Mouse (Mus musculus): Measurements from ENCODE around the gene Padi4. TPM values are rescaled to one million over a fixed set of nuclear protein-coding genes. Genes with fewer than 3 reads are reported as not detected.

Gene Padi4
- polyA plus RNA-seq, 1 experiment: not detected

- no peaks in the 10 kb centered on the region for H3K4me1 ChIP-seq (ENCODE audit: control insufficient read depth, insufficient read depth, low read length)
- no peak overlapping the region for H3K27ac ChIP-seq (ENCODE audit: insufficient read depth, low read length)
- TF ChIP-seq CTCF (IDR thresholded peaks at IDR 0.05; ENCODE audit: borderline replicate concordance, insufficient read depth, low read length): no peak
- TF ChIP-seq POLR2A (IDR thresholded peaks at IDR 0.05; ENCODE audit: low read depth, low read length): no peak
- no peak overlapping the region for H3K4me3 ChIP-seq (ENCODE audit: insufficient read depth, low read length)
Measured at GRCm38 (mm10) chr4:140812191-140812590, 38.2 kb upstream of the Padi4 start.

GRCm38 (mm10) chr4:140810458-140811260 is 36.6 kb upstream of the Padi4 start, which contains the start of gene Padi3:
Gene Padi3, minus strand, starts transcription at chr4:140810648.
- TF ChIP-seq CTCF (IDR thresholded peaks at IDR 0.05; ENCODE audit: borderline replicate concordance, insufficient read depth, low read length): no peak
- no peak for TF ChIP-seq POLR2A (IDR thresholded peaks at IDR 0.05; ENCODE audit: low read depth, low read length)
- no peak within 1 kb of the TSS for H3K4me3 ChIP-seq (ENCODE audit: insufficient read depth, low read length)
- H3K27ac ChIP-seq (ENCODE audit: insufficient read depth, low read length): no peak within 1 kb of the TSS
- H3K4me1 ChIP-seq (ENCODE audit: control insufficient read depth, insufficient read depth, low read length): no peaks in the 10 kb centered on the region

GRCm38 (mm10) chr4:140809118-140809517 is 35.1 kb upstream of the Padi4 start:
- TF ChIP-seq POLR2A (IDR thresholded peaks at IDR 0.05; ENCODE audit: low read depth, low read length) (no peak), CTCF (IDR thresholded peaks at IDR 0.05; ENCODE audit: borderline replicate concordance, insufficient read depth, low read length) (no peak)
- no peak overlapping the region for H3K4me3 ChIP-seq (ENCODE audit: insufficient read depth, low read length)
- H3K27ac ChIP-seq (ENCODE audit: insufficient read depth, low read length): no peak overlapping the region
- no peaks in the 10 kb centered on the region for H3K4me1 ChIP-seq (ENCODE audit: control insufficient read depth, insufficient read depth, low read length)

GRCm38 (mm10) chr4:140804601-140805000 is 30.6 kb upstream of the Padi4 start:
- Histone ChIP-seq H3K27ac (ENCODE audit: insufficient read depth, low read length) (no peak overlapping the region), H3K4me3 (ENCODE audit: insufficient read depth, low read length) (no peak overlapping the region), H3K4me1 (ENCODE audit: control insufficient read depth, insufficient read depth, low read length) (no peaks in the 10 kb centered on the region)
- no peak for TF ChIP-seq CTCF (IDR thresholded peaks at IDR 0.05; ENCODE audit: borderline replicate concordance, insufficient read depth, low read length)
- no peak for TF ChIP-seq POLR2A (IDR thresholded peaks at IDR 0.05; ENCODE audit: low read depth, low read length)

GRCm38 (mm10) chr4:140801364-140801763 is 27.3 kb upstream of the Padi4 start:
- Histone ChIP-seq H3K4me1 (ENCODE audit: control insufficient read depth, insufficient read depth, low read length) (no peaks in the 10 kb centered on the region), H3K4me3 (ENCODE audit: insufficient read depth, low read length) (no peak overlapping the region), H3K27ac (ENCODE audit: insufficient read depth, low read length) (no peak overlapping the region)
- no peak for TF ChIP-seq CTCF (IDR thresholded peaks at IDR 0.05; ENCODE audit: borderline replicate concordance, insufficient read depth, low read length)
- TF ChIP-seq POLR2A (IDR thresholded peaks at IDR 0.05; ENCODE audit: low read depth, low read length): no peak

GRCm38 (mm10) chr4:140796786-140797185 is 22.8 kb upstream of the Padi4 start:
- Histone ChIP-seq H3K4me3 (ENCODE audit: insufficient read depth, low read length) (no peak overlapping the region), H3K27ac (ENCODE audit: insufficient read depth, low read length) (no peak overlapping the region), H3K4me1 (ENCODE audit: control insufficient read depth, insufficient read depth, low read length) (no peaks in the 10 kb centered on the region)
- TF ChIP-seq CTCF (IDR thresholded peaks at IDR 0.05; ENCODE audit: borderline replicate concordance, insufficient read depth, low read length) (no peak), POLR2A (IDR thresholded peaks at IDR 0.05; ENCODE audit: low read depth, low read length) (no peak)

- H3K27ac ChIP-seq (ENCODE audit: insufficient read depth, low read length): no peak overlapping the region
- H3K4me1 ChIP-seq (ENCODE audit: control insufficient read depth, insufficient read depth, low read length): no peaks in the 10 kb centered on the region
- H3K4me3 ChIP-seq (ENCODE audit: insufficient read depth, low read length): no peak overlapping the region
- TF ChIP-seq POLR2A (IDR thresholded peaks at IDR 0.05; ENCODE audit: low read depth, low read length): no peak
- no peak for TF ChIP-seq CTCF (IDR thresholded peaks at IDR 0.05; ENCODE audit: borderline replicate concordance, insufficient read depth, low read length)
Measured at GRCm38 (mm10) chr4:140794678-140795077, 20.6 kb upstream of the Padi4 start.

GRCm38 (mm10) chr4:140793795-140794194 is 19.8 kb upstream of the Padi4 start:
- no peak overlapping the region for H3K27ac ChIP-seq (ENCODE audit: insufficient read depth, low read length)
- no peaks in the 10 kb centered on the region for H3K4me1 ChIP-seq (ENCODE audit: control insufficient read depth, insufficient read depth, low read length)
- H3K4me3 ChIP-seq (ENCODE audit: insufficient read depth, low read length): no peak overlapping the region
- TF ChIP-seq CTCF (IDR thresholded peaks at IDR 0.05; ENCODE audit: borderline replicate concordance, insufficient read depth, low read length): no peak
- no peak for TF ChIP-seq POLR2A (IDR thresholded peaks at IDR 0.05; ENCODE audit: low read depth, low read length)

- Histone ChIP-seq H3K4me3 (ENCODE audit: insufficient read depth, low read length) (no peak overlapping the region), H3K27ac (ENCODE audit: insufficient read depth, low read length) (no peak overlapping the region), H3K4me1 (ENCODE audit: control insufficient read depth, insufficient read depth, low read length) (no peaks in the 10 kb centered on the region)
- TF ChIP-seq CTCF (IDR thresholded peaks at IDR 0.05; ENCODE audit: borderline replicate concordance, insufficient read depth, low read length): no peak
- TF ChIP-seq POLR2A (IDR thresholded peaks at IDR 0.05; ENCODE audit: low read depth, low read length): no peak
Measured at GRCm38 (mm10) chr4:140792584-140792983, 18.5 kb upstream of the Padi4 start.

GRCm38 (mm10) chr4:140791071-140791470 is 17.0 kb upstream of the Padi4 start:
- Histone ChIP-seq H3K4me3 (ENCODE audit: insufficient read depth, low read length) (no peak overlapping the region), H3K27ac (ENCODE audit: insufficient read depth, low read length) (no peak overlapping the region), H3K4me1 (ENCODE audit: control insufficient read depth, insufficient read depth, low read length) (no peaks in the 10 kb centered on the region)
- TF ChIP-seq CTCF (IDR thresholded peaks at IDR 0.05; ENCODE audit: borderline replicate concordance, insufficient read depth, low read length): no peak
- no peak for TF ChIP-seq POLR2A (IDR thresholded peaks at IDR 0.05; ENCODE audit: low read depth, low read length)

All from embryonic fibroblast, embryonic 13.5 days (primary cell).